Mouse (Mus musculus) liver, adult 10 weeks (tissue): ENCODE data around the gene Rbms3. TPM values are rescaled to one million over a fixed set of nuclear protein-coding genes. Genes with fewer than 3 reads are reported as not detected.

Source experiments
- polyA plus RNA-seq: library from polyadenylated mRNA; stranded (reverse); fragments of 350-450 nt; fragmentation: Illumina TruSeq; extraction: RNeasy Lipid Tissue Mini Kit (QIAGEN cat#74804); gene quantifications from one replicate; pipeline ENCODE4 v1.2.3, GENCODE M21; 2014; ENCODE audit warnings: low read depth, low replicate concordance

Rbms3 gene
- 3.3 TPM for polyA plus RNA-seq

GRCm38 (mm10) chr9:117629771-117630170 lies at the start of gene Rbms3:
Rbms3 (minus strand) TSS chr9:117629913.

